In genomic region chr17:35993675-35994074, GRCm38 (mm10) we compare ENCODE assay signal across 8 mouse cellular contexts. TPM values are rescaled to one million over a fixed set of nuclear protein-coding genes. Genes with fewer than 3 reads are reported as not detected.
DNase-seq lines count a peak whose midpoint lies in the region; TF ChIP-seq lines count a peak whose summit lies in the region.

No protein-coding gene starts in this region.

- TF ChIP-seq POLR2A in cortical plate, adult 2 months (IDR thresholded peaks at IDR 0.05; ENCODE audit: extremely low read depth, insufficient read depth, low read length) = no peak

- intact Hi-C loops in left cerebral cortex, postnatal 25 days (cut with DNase I) = loop anchor here (1.0 kb wide), 1 partner anchor 56 kb away; no protein-coding TSS in a partner anchor

- peak; percentile 85 for DNase-seq in adipocyte (ENCODE audit: low spot score)
- DNase-seq in gastrocnemius, postnatal 10 days = peak; percentile 84
- DNase-seq in induced T-regulatory cell, adult 2 months (ENCODE audit: low read depth) = peak; percentile 94
- peak; percentile 80 to 82 for DNase-seq in left cerebral cortex, postnatal 25 days (ENCODE audit: low spot score in 2 of 2)
- peak; percentile 91 for DNase-seq in mesoderm, embryonic 11.5 days (ENCODE audit: low read depth, low spot score)
- DNase-seq in right cerebral cortex, postnatal 36 days (ENCODE audit: low spot score in 2 of 2) = peak; percentile 57 to 60
- peak; percentile 74 to 84 for DNase-seq in urinary bladder, postnatal 4 days (ENCODE audit: low spot score in 2 of 2)

- H3K4me3 ChIP-seq in cortical plate, adult 2 months (ENCODE audit: insufficient read depth, low read length) = peak overlapping the region; percentile 77; the same call in 1 of the 2 replicates

- peak; percentile 97 for TF ChIP-seq CTCF in cortical plate, adult 2 months (IDR thresholded peaks at IDR 0.05; ENCODE audit: extremely low read depth, insufficient read depth, low read length)

- no peak overlapping the region for H3K27ac ChIP-seq in cortical plate, adult 2 months (ENCODE audit: insufficient read depth, low read length)

- H3K4me1 ChIP-seq in cortical plate, adult 2 months (ENCODE audit: control insufficient read depth, insufficient read depth, low read length) = no peaks in the 10 kb centered on the region; the same call in 1 of the 2 replicates

RNA-seq across cellular contexts. Expression of gene Prr3, which starts 13.6 kb away (rescaled TPM):
- polyA plus RNA-seq in cortical plate, adult 2 months (2012; rRNA removed) = 47.0 and 47.8 TPM in 2 replicates
- 1 to 10 TPM; 5.1 to 9.3 TPM for total RNA-seq in gastrocnemius, postnatal 10 days (2021)
- 10 to 100 TPM; 40.1 to 42.9 TPM for total RNA-seq in left cerebral cortex, postnatal 25 days (2021)

RNA-seq across cellular contexts. Expression of gene Gnl1, which starts 14.0 kb away (rescaled TPM):
- polyA plus RNA-seq in cortical plate, adult 2 months (2012; rRNA removed) = 131 and 140 TPM in 2 replicates
- 10 to 100 TPM; 21.7 to 28.5 TPM for total RNA-seq in gastrocnemius, postnatal 10 days (2021)
- total RNA-seq in left cerebral cortex, postnatal 25 days (2021) = 100 to 1,000 TPM; 161 to 175 TPM

RNA-seq across cellular contexts. Expression of gene Abcf1, which starts 24.1 kb away (rescaled TPM):
- 76.4 and 87.8 TPM in 2 replicates for polyA plus RNA-seq in cortical plate, adult 2 months (2012; rRNA removed)
- total RNA-seq in gastrocnemius, postnatal 10 days (2021) = 10 to 100 TPM; 65.7 to 71.6 TPM
- 10 to 100 TPM; 76.7 to 82.6 TPM for total RNA-seq in left cerebral cortex, postnatal 25 days (2021)

RNA-seq across cellular contexts. Expression of gene H2-T24, which starts 26.7 kb away (rescaled TPM):
- 1.3 and 1.8 TPM in 2 replicates for polyA plus RNA-seq in cortical plate, adult 2 months (2012; rRNA removed)
- total RNA-seq in gastrocnemius, postnatal 10 days (2021) = under 1 TPM; 0.45 to 0.84 TPM
- total RNA-seq in left cerebral cortex, postnatal 25 days (2021) = 1 to 10 TPM; 1.7 to 2.3 TPM

RNA-seq across cellular contexts. Expression of gene H2-T23, which starts 39.0 kb away (rescaled TPM):
- polyA plus RNA-seq in cortical plate, adult 2 months (2012; rRNA removed) = 27.6 and 31.8 TPM in 2 replicates
- 1 to 10 TPM; 5.2 to 6.7 TPM for total RNA-seq in gastrocnemius, postnatal 10 days (2021)
- total RNA-seq in left cerebral cortex, postnatal 25 days (2021) = 10 to 100 TPM in 1 of 2 experiments, 1 to 10 TPM in 1; 9.9 to 10.2 TPM

Comparison
In these comparisons a context has a peak if more than half of its experiments do, and no peak if none do; other contexts are left out.
1. RNA of gene Prr3, which starts 13.6 kb away (total RNA-seq): 40.1 to 42.9 TPM in left cerebral cortex, postnatal 25 days; 5.1 to 9.3 TPM in gastrocnemius, postnatal 10 days; every median in the first group is over 4 times any median in the second.
2. RNA of gene Gnl1, which starts 14.0 kb away (total RNA-seq): 161 to 175 TPM in left cerebral cortex, postnatal 25 days; 21.7 to 28.5 TPM in gastrocnemius, postnatal 10 days; every median in the first group is over 4 times any median in the second.
3. Peak in every context shown above with its lines, with median percentiles within 50 percentile points of each other: DNase-seq.